Mouse (Mus musculus) frontal cortex, adult 2 months (tissue): ENCODE results near the gene Lrrc57. TPM values are rescaled to one million over a fixed set of nuclear protein-coding genes. Genes with fewer than 3 reads are reported as not detected.

Experiments
- DNase-seq, 2 experiments: peaks; one replicate each; pipeline ENCODE4 v3.0.0; 2022; ENCODE audit warnings: low spot score in 1 of 2; ENCODE audit errors: extremely low spot score in 1 of 2
- polyA plus RNA-seq: library from polyadenylated mRNA; depleted of rRNA; stranded (reverse); fragments of >200 nt; gene quantifications from 2 replicates; pipeline ENCODE4 v1.2.3, GENCODE M21; 2012; rRNA removed

Gene Lrrc57
- polyA plus RNA-seq, result 35.1 and 35.7 TPM in 2 replicates

GRCm38 (mm10) chr2:120608830-120609723 is at the start of gene Lrrc57, which contains the start of gene Haus2:
Gene Lrrc57 (minus strand): TSS chr2:120609520.
Gene Haus2 (plus strand): TSS chr2:120609383.
- DNase-seq, result peak; percentile 79 to 93

GRCm38 (mm10) chr2:120658486-120658885 is 49.2 kb upstream of the Lrrc57 start:
- DNase-seq, result no peak

- DNase-seq, result no peak
Observed at GRCm38 (mm10) chr2:120656711-120657110, 47.4 kb upstream of the Lrrc57 start.

- no peak for DNase-seq
Observed at GRCm38 (mm10) chr2:120655905-120656304, 46.6 kb upstream of the Lrrc57 start.

GRCm38 (mm10) chr2:120654693-120655092 is 45.4 kb upstream of the Lrrc57 start:
- DNase-seq, result no peak

- DNase-seq, result no peak
Observed at GRCm38 (mm10) chr2:120652925-120653284, 43.6 kb upstream of the Lrrc57 start.

- DNase-seq, result no peak
Observed at GRCm38 (mm10) chr2:120652256-120652924, 43.1 kb upstream of the Lrrc57 start.

GRCm38 (mm10) chr2:120646777-120647176 is 37.5 kb upstream of the Lrrc57 start:
- no peak for DNase-seq

GRCm38 (mm10) chr2:120643836-120644235 is 34.5 kb upstream of the Lrrc57 start:
- peak in 1 of 2 experiments; percentile 15 for DNase-seq

GRCm38 (mm10) chr2:120640835-120641234 is 31.5 kb upstream of the Lrrc57 start:
- DNase-seq, result no peak

- no peak for DNase-seq
Observed at GRCm38 (mm10) chr2:120631957-120632356, 22.6 kb upstream of the Lrrc57 start.

GRCm38 (mm10) chr2:120631521-120631920 is 22.2 kb upstream of the Lrrc57 start:
- no peak for DNase-seq

- DNase-seq, result no peak
Observed at GRCm38 (mm10) chr2:120630655-120631054, 21.3 kb upstream of the Lrrc57 start.

- no peak for DNase-seq
Observed at GRCm38 (mm10) chr2:120630246-120630645, 20.9 kb upstream of the Lrrc57 start.

GRCm38 (mm10) chr2:120628886-120629735 is 19.8 kb upstream of the Lrrc57 start, which contains the start of gene Stard9:
Gene Stard9 (plus strand): TSS chr2:120629121.
- peak; percentile 98 for DNase-seq

- DNase-seq, result no peak
Observed at GRCm38 (mm10) chr2:120628076-120628865, 19.0 kb upstream of the Lrrc57 start.

GRCm38 (mm10) chr2:120622920-120623319 is 13.6 kb upstream of the Lrrc57 start:
- DNase-seq, result no peak

- no peak for DNase-seq
Observed at GRCm38 (mm10) chr2:120619538-120619937, 10.2 kb upstream of the Lrrc57 start.

GRCm38 (mm10) chr2:120616279-120617163 is 7.2 kb upstream of the Lrrc57 start:
- no peak for DNase-seq
